Mouse (Mus musculus): Measurements from ENCODE around the gene Mipol1. TPM values are rescaled to one million over a fixed set of nuclear protein-coding genes. Genes with fewer than 3 reads are reported as not detected.

The Mipol1 gene
- not detected in 2 replicates for polyA plus RNA-seq (2012; ENCODE audit: insufficient read depth, insufficient read length, low replicate concordance, missing spikeins)

GRCm38 (mm10) chr12:57230192-57230706, at the start of gene Mipol1, which contains the start of gene Prps1l3:
Mipol1 (plus strand) TSS chr12:57230427.
Prps1l3 (plus strand) TSS chr12:57230412.
- peak within 1 kb of the TSS; percentile 71 for H3K27ac ChIP-seq (ENCODE audit: insufficient read depth, low read depth, low read length)
- TF ChIP-seq CTCF (IDR thresholded peaks at IDR 0.05; ENCODE audit: insufficient read depth, low read depth, low read length): peak; percentile 26; the same call in 1 of the 2 replicates
- TF ChIP-seq POLR2A (IDR thresholded peaks at IDR 0.05; ENCODE audit: insufficient read depth, low read depth, low read length): peak; percentile 45
- H3K4me1 ChIP-seq (ENCODE audit: control insufficient read depth, insufficient read depth, low read length): no peaks in the 10 kb centered on the region
- WGBS: under 1% methylated on average over 58 of the region's 58 CpGs
- H3K4me3 ChIP-seq (ENCODE audit: insufficient read depth, low read depth, low read length): peak within 1 kb of the TSS; percentile 75

DNA sequence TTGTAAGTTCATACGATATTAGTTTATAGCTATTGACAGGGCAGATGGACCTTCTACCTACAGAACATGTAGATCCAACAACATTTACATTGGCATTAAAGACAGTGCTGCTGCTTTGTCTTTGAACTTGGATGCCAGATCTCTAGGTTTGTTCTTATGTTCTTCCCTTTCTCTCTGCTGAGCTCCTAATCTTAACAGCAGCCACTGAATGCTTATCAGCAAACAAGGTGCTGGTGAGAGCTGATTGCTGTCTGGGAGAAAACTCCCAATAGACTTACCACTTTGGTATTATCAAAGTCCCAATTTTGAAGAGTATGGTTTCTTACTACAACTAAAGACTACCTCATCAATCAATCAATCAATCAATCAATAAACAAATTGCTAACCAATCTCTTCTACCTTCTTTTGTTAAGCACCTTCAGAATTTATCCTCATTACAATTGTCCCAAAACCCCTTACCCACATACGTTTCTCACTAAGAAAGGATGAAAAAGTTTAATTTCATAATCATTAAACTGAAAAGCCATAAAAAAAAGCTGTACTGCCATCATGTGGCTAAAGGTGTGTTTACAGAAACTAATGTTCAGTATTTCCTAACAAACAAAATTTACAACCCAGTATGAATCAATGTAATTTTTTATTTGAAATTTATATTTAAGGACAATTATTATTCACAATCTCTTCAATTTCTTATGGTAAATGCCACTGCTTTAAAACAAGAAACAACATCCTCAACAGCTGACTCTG, 45.7 kb upstream of the Mipol1 start:
- Histone ChIP-seq H3K4me1 (ENCODE audit: control insufficient read depth, insufficient read depth, low read length) (no peaks in the 10 kb centered on the region), H3K4me3 (ENCODE audit: insufficient read depth, low read depth, low read length) (no peak overlapping the region), H3K27ac (ENCODE audit: insufficient read depth, low read depth, low read length) (no peak overlapping the region)
- 55% methylated on average over 2 of the region's 2 CpGs for WGBS
- TF ChIP-seq CTCF (IDR thresholded peaks at IDR 0.05; ENCODE audit: insufficient read depth, low read depth, low read length): no peak
- TF ChIP-seq POLR2A (IDR thresholded peaks at IDR 0.05; ENCODE audit: insufficient read depth, low read depth, low read length): no peak

DNA sequence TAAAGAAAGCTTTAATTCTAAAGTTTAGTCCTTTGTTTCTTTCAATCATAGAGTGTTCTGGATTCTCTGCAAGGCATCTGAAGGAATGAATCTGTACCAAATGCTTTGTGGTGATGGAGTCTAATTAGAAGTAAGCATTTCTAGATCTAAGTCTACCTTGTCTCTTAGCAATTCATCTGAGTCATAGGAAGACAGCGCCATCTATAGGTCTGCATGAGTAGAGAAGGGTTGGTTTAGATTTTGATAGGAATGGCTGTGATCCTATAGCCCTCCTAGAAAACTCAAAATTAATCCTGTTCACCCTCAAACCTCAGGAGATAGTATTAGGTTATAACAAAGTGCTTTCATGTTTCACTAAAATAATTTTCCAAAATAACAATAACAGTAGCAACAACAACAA, 44.8 kb upstream of the Mipol1 start:
- TF ChIP-seq POLR2A (IDR thresholded peaks at IDR 0.05; ENCODE audit: insufficient read depth, low read depth, low read length) (no peak), CTCF (IDR thresholded peaks at IDR 0.05; ENCODE audit: insufficient read depth, low read depth, low read length) (no peak)
- WGBS: 0% methylated on average over 1 of the region's 1 CpGs

DNA sequence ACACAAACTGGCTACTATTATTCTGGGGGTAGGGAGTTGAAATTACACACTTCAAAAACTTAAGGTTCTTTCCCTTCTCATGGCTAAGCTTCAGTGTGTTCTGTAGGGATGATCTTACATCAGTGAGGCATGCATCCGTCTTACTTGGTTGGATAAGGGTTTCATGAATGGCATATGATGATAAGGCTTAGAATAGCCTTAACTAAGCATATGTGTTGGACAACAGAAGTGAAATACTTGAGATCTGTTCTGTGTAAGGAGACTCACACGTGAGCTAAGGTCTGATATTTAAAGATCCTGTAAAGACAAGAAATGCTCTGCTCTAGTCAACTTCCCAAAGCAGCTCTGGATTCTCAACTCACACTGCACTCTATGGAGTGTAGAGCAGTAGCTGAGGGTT, 44.1 kb upstream of the Mipol1 start:
- Histone ChIP-seq H3K4me3 (ENCODE audit: insufficient read depth, low read depth, low read length) (no peak overlapping the region), H3K27ac (ENCODE audit: insufficient read depth, low read depth, low read length) (no peak overlapping the region), H3K4me1 (ENCODE audit: control insufficient read depth, insufficient read depth, low read length) (no peaks in the 10 kb centered on the region)
- WGBS: 75% methylated on average over 2 of the region's 2 CpGs
- no peak for TF ChIP-seq POLR2A (IDR thresholded peaks at IDR 0.05; ENCODE audit: insufficient read depth, low read depth, low read length)
- TF ChIP-seq CTCF (IDR thresholded peaks at IDR 0.05; ENCODE audit: insufficient read depth, low read depth, low read length): no peak

More for the DNA sequence above, 44.8 kb upstream of the Mipol1 start:
- Histone ChIP-seq H3K4me1 (ENCODE audit: control insufficient read depth, insufficient read depth, low read length) (no peaks in the 10 kb centered on the region), H3K4me3 (ENCODE audit: insufficient read depth, low read depth, low read length) (no peak overlapping the region), H3K27ac (ENCODE audit: insufficient read depth, low read depth, low read length) (no peak overlapping the region)

DNA sequence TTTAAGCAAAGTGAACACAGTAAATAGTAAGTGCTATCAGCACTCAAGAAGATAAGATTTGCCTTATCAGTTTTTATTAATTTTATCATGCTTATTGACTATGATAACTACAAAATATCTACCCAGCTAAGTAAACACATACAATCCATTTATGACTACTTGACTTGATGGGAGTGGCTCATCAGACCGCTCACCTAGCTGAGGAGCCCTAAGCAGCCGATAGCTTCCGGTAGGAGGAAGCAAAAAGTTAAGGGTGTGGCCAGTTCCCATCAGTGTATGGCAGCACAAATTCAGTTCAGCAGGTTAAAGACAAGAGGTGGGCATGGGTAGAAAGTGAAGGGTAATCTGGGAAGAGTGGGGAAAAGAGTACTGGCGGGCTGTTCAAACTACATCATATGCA, 43.2 kb upstream of the Mipol1 start:
- 90% methylated on average over 4 of the region's 4 CpGs for WGBS
- no peak for TF ChIP-seq CTCF (IDR thresholded peaks at IDR 0.05; ENCODE audit: insufficient read depth, low read depth, low read length)
- no peak for TF ChIP-seq POLR2A (IDR thresholded peaks at IDR 0.05; ENCODE audit: insufficient read depth, low read depth, low read length)
- Histone ChIP-seq H3K4me1 (ENCODE audit: control insufficient read depth, insufficient read depth, low read length) (no peaks in the 10 kb centered on the region), H3K4me3 (ENCODE audit: insufficient read depth, low read depth, low read length) (no peak overlapping the region), H3K27ac (ENCODE audit: insufficient read depth, low read depth, low read length) (no peak overlapping the region)

GRCm38 (mm10) chr12:57194609-57195008, 35.6 kb upstream of the Mipol1 start:
- Histone ChIP-seq H3K27ac (ENCODE audit: insufficient read depth, low read depth, low read length) (no peak overlapping the region), H3K4me1 (ENCODE audit: control insufficient read depth, insufficient read depth, low read length) (peaks cover 8% of the 10 kb centered on the region), H3K4me3 (ENCODE audit: insufficient read depth, low read depth, low read length) (no peak overlapping the region)
- WGBS: 43% methylated on average over 3 of the region's 3 CpGs
- no peak for TF ChIP-seq POLR2A (IDR thresholded peaks at IDR 0.05; ENCODE audit: insufficient read depth, low read depth, low read length)
- no peak for TF ChIP-seq CTCF (IDR thresholded peaks at IDR 0.05; ENCODE audit: insufficient read depth, low read depth, low read length)

GRCm38 (mm10) chr12:57196286-57196607, 34.0 kb upstream of the Mipol1 start:
- 34% methylated on average over 8 of the region's 8 CpGs for WGBS
- TF ChIP-seq POLR2A (IDR thresholded peaks at IDR 0.05; ENCODE audit: insufficient read depth, low read depth, low read length): no peak
- TF ChIP-seq CTCF (IDR thresholded peaks at IDR 0.05; ENCODE audit: insufficient read depth, low read depth, low read length): no peak
- peak overlapping the region; percentile 42; the same call in 1 of the 2 replicates for H3K4me3 ChIP-seq (ENCODE audit: insufficient read depth, low read depth, low read length)
- peaks cover 8% of the 10 kb centered on the region for H3K4me1 ChIP-seq (ENCODE audit: control insufficient read depth, insufficient read depth, low read length)
- H3K27ac ChIP-seq (ENCODE audit: insufficient read depth, low read depth, low read length): no peak overlapping the region

DNA sequence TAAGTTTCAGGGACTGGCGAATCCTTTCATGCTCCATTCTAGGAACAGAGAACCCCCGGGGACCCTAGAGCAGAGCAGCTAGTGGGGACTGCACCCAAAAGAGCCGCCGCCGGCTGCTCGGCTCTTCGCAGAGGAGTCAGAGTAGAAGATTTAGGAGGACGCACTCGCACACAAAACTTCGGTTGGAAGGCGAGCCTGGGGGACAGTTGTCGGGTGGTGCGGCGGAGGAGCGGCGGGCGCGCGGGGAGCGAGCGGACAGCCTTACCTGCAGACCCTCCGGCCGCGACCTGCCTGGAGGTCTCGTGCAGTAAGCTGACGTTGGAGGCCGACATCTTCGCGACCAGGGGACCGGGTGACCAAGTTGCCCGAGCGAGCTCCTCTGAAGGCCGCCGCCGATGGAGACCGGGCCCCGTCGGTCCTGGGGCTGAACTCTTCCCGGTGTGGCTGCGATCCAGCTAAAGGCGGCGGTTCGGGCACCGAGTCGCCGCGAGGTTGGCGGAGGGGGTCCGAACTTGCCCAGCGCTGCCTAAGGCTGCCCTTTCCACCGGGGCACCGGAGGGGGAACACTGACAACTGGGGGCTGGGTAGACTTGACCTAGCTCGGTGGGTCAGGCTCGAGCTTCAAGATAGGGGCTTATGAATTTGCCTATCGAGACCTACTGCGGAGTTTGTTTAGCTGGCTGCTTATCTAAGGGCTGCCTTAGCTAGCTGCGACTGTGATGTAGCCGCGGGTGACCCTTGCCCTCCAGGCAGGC, 33.4 kb upstream of the Mipol1 start:
- peak overlapping the region; percentile 42 for H3K4me3 ChIP-seq (ENCODE audit: insufficient read depth, low read depth, low read length)
- H3K4me1 ChIP-seq (ENCODE audit: control insufficient read depth, insufficient read depth, low read length): peaks cover 8% of the 10 kb centered on the region
- H3K27ac ChIP-seq (ENCODE audit: insufficient read depth, low read depth, low read length): no peak overlapping the region
- TF ChIP-seq CTCF (IDR thresholded peaks at IDR 0.05; ENCODE audit: insufficient read depth, low read depth, low read length) (no peak), POLR2A (IDR thresholded peaks at IDR 0.05; ENCODE audit: insufficient read depth, low read depth, low read length) (no peak)
- 4% methylated on average over 59 of the region's 59 CpGs for WGBS

Measured in olfactory bulb, adult 2 months (tissue).